Mouse (Mus musculus): ENCODE measurements around the gene Noa1. TPM values are rescaled to one million over a fixed set of nuclear protein-coding genes. Genes with fewer than 3 reads are reported as not detected.
A peak's percentile ranks its signal among the peaks of the same experiment; 100 is the strongest.

The Noa1 gene
- polyA plus RNA-seq, 1 experiment from 2014 or later, result 37.0 TPM

DNA sequence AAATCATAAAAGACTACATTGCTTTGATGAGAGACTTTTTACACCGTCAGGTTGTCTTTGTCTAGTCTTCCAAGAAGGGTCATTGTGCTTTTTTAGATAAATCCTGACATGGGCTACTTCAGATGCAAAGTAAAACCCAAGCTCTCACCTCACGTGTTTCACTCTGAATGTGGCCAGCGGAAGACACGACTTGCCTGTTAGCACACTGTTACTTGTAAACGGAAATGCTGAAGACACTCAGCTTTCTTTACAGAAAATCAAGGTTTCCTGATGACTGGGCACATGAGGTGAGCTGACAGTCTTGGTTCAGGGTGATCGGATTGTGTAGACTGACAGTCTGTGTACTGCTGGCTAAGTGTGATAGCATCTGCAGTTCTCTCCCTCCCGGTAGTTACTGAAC is 24.2 kb downstream of the Noa1 start:
- H3K27ac ChIP-seq (replicated peaks), result no peak overlapping the region
- H3K4me1 ChIP-seq, result no peaks in the 10 kb centered on the region
- WGBS, result 80% methylated on average over 7 of the region's 7 CpGs
- no peaks in the 10 kb centered on the region for H3K27me3 ChIP-seq
- no peak overlapping the region for H3K9ac ChIP-seq (replicated peaks)
- no peaks in the 10 kb centered on the region for H3K9me3 ChIP-seq
- peaks cover 70% of the 10 kb centered on the region for H3K36me3 ChIP-seq
- H3K4me3 ChIP-seq, result no peak overlapping the region
- no peak for ATAC-seq (ENCODE audit: low FRiP score, low read depth)
- no peak overlapping the region for H3K4me2 ChIP-seq (replicated peaks)

DNA sequence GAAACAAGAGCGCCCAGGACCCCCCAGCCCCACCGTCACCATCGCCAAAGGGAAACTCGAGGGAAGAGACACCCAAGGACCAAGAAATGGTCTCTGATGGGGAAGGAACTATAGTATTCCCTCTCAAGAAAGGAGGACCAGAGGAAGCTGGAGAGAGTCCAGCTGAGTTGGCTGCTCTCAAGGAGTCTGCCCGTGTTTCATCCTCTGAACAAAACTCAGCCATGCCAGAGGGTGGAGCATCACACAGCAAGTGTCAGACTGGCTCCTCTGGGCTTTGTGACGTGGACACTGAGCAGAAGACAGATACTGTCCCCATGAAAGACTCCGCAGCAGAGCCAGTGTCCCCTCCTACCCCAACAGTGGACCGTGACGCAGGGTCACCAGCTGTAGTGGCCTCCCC is 27.6 kb downstream of the Noa1 start:
- H3K4me3 ChIP-seq, result no peak overlapping the region
- no peak overlapping the region for H3K4me2 ChIP-seq (replicated peaks)
- no peaks in the 10 kb centered on the region for H3K27me3 ChIP-seq
- ATAC-seq (ENCODE audit: low FRiP score, low read depth), result no peak
- peaks cover 52% of the 10 kb centered on the region for H3K36me3 ChIP-seq
- no peaks in the 10 kb centered on the region for H3K9me3 ChIP-seq
- no peak overlapping the region for H3K9ac ChIP-seq (replicated peaks)
- H3K27ac ChIP-seq (replicated peaks), result no peak overlapping the region
- WGBS, result 93% methylated on average over 9 of the region's 9 CpGs
- H3K4me1 ChIP-seq, result no peaks in the 10 kb centered on the region

DNA sequence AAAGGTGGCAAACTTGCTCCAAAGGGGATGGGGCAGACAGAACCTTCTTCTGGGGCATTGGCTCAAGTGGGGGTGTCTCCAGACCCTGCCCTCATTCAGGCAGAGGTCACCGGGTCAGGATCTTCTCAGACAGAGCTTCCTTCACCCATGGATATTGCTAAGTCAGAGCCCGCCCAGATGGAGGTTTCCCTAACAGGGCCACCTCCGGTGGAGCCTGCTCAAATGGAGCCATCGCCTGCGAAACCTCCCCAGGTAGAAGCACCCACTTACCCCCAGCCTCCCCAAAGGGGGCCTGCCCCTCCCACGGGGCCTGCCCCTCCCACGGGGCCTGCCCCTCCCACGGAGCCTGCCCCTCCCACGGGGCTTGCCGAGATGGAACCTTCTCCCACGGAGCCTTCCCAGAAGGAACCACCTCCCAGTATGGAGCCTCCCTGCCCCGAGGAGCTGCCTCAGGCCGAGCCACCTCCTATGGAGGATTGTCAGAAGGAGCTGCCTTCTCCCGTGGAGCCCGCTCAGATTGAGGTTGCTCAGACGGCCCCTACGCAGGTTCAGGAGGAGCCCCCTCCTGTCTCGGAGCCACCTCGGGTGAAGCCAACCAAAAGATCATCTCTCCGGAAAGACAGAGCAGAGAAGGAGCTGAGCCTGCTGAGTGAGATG is 28.2 kb downstream of the Noa1 start:
- H3K9ac ChIP-seq (replicated peaks), result no peak overlapping the region
- no peaks in the 10 kb centered on the region for H3K27me3 ChIP-seq
- H3K36me3 ChIP-seq, result peaks cover 54% of the 10 kb centered on the region
- no peak overlapping the region for H3K27ac ChIP-seq (replicated peaks)
- no peak overlapping the region for H3K4me2 ChIP-seq (replicated peaks)
- ATAC-seq (ENCODE audit: low FRiP score, low read depth), result no peak
- H3K4me3 ChIP-seq, result no peak overlapping the region
- no peaks in the 10 kb centered on the region for H3K4me1 ChIP-seq
- no peaks in the 10 kb centered on the region for H3K9me3 ChIP-seq
- WGBS, result 89% methylated on average over 20 of the region's 20 CpGs

DNA sequence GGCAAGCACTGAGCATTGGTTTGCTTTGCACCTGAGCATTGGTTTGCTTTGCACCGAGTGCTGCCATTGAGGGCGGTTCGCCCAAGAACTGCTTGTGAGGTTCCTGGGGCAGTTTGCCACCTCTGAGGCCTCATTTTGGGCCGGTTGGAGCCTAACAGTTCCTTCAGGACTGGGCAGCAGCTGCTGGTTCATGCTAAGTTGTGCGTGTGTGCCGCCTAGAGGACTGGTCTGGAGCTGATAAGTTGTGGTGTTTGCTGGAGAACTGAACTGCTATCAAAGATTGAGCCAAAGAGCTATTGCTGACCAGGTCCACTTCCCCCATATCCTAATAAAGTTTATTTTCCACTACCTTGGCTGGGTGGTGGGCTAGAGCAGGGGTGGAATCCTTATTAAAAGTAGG is 32.7 kb downstream of the Noa1 start:
- no peak for ATAC-seq (ENCODE audit: low FRiP score, low read depth)
- Histone ChIP-seq H3K27ac (replicated peaks) (no peak overlapping the region), H3K27me3 (no peaks in the 10 kb centered on the region), H3K9me3 (no peaks in the 10 kb centered on the region), H3K36me3 (peaks cover 73% of the 10 kb centered on the region), H3K9ac (replicated peaks) (no peak overlapping the region), H3K4me1 (no peaks in the 10 kb centered on the region), H3K4me2 (replicated peaks) (no peak overlapping the region), H3K4me3 (no peak overlapping the region)
- 97% methylated on average over 6 of the region's 6 CpGs for WGBS

DNA sequence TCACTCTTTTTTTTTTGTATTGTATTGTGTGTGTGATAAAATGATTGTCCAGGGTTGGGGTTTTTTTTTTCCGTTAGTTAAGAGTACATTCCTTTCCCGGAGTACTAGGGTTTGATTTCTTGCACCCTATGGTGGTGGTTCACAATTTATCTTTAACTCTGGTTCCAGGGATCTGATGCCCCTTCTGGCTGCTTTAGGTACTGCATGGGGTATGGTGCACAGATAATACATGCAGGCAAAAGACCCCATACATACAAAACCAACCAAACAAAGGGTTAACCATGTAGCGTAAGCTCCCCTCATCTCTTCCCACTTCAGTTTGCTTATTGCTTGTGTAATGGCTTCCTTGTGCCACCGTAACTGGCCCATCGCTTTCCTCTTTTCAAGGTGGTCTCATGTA is 33.9 kb downstream of the Noa1 start:
- H3K4me2 ChIP-seq (replicated peaks), result no peak overlapping the region
- no peaks in the 10 kb centered on the region for H3K27me3 ChIP-seq
- no peak for ATAC-seq (ENCODE audit: low FRiP score, low read depth)
- peaks cover 72% of the 10 kb centered on the region for H3K36me3 ChIP-seq
- no peaks in the 10 kb centered on the region for H3K9me3 ChIP-seq
- H3K4me1 ChIP-seq, result no peaks in the 10 kb centered on the region
- H3K9ac ChIP-seq (replicated peaks), result no peak overlapping the region
- WGBS, result 86% methylated on average over 5 of the region's 5 CpGs
- H3K4me3 ChIP-seq, result no peak overlapping the region
- no peak overlapping the region for H3K27ac ChIP-seq (replicated peaks)

DNA sequence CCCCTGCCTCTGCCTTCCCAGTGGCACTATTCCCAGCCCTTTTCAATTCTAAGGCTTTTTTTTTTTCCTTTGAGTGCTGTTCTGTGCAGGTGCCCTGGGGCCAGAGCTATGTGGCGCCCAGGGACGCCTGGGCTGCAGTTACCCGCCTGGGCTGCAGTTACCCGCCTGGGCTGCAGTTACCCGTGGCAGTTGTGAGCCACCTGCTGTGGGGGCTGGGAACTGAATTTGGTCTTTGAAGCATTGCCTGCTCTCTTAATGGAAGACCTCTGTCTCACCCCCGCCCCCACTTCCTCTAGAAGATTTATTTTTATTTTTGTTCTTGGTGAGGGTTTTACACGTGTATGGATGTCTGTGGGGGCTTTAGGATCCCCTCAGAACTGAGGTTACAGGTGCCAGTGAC is 36.7 kb downstream of the Noa1 start:
- WGBS, result 82% methylated on average over 7 of the region's 7 CpGs
- H3K4me3 ChIP-seq, result no peak overlapping the region
- H3K4me1 ChIP-seq, result no peaks in the 10 kb centered on the region
- no peak overlapping the region for H3K27ac ChIP-seq (replicated peaks)
- ATAC-seq (ENCODE audit: low FRiP score, low read depth), result no peak
- H3K36me3 ChIP-seq, result peaks cover 85% of the 10 kb centered on the region
- 0 out of 2 replicates have a peak, but pooled peaks cover 2% of the 10 kb centered on the region for H3K9me3 ChIP-seq
- H3K27me3 ChIP-seq, result no peaks in the 10 kb centered on the region
- no peak overlapping the region for H3K9ac ChIP-seq (replicated peaks)
- no peak overlapping the region for H3K4me2 ChIP-seq (replicated peaks)

DNA sequence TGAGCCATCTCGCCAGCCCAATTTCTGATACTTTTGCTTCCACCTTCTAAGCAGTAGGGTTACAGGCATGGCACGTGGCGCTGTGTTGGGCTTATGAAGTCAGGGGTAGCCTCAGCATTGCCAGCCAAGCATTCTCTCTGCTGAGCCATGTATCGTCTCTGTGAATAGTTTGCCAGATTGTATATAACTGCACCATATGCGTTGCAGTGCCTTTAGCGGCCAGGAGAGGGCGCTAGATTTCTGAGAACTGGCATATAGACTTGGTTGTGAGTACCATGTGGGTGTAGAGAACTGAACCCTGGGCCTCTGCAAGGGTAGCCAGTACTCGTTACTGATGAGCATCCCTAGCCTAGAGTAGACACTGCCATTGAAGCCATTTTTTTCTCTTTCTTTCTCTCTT is 40.5 kb downstream of the Noa1 start:
- H3K4me3 ChIP-seq, result no peak overlapping the region
- WGBS, result 80% methylated on average over 8 of the region's 8 CpGs
- H3K9me3 ChIP-seq, result 0 out of 2 replicates have a peak, but pooled peaks cover 2% of the 10 kb centered on the region
- H3K4me2 ChIP-seq (replicated peaks), result no peak overlapping the region
- H3K36me3 ChIP-seq, result peaks cover 53% of the 10 kb centered on the region
- H3K9ac ChIP-seq (replicated peaks), result no peak overlapping the region
- 0 out of 2 replicates have a peak, but pooled peaks cover 1% of the 10 kb centered on the region for H3K27me3 ChIP-seq
- no peak for ATAC-seq (ENCODE audit: low FRiP score, low read depth)
- no peak overlapping the region for H3K27ac ChIP-seq (replicated peaks)
- H3K4me1 ChIP-seq, result peaks cover 8% of the 10 kb centered on the region; the same call in 1 of the 2 replicates

DNA sequence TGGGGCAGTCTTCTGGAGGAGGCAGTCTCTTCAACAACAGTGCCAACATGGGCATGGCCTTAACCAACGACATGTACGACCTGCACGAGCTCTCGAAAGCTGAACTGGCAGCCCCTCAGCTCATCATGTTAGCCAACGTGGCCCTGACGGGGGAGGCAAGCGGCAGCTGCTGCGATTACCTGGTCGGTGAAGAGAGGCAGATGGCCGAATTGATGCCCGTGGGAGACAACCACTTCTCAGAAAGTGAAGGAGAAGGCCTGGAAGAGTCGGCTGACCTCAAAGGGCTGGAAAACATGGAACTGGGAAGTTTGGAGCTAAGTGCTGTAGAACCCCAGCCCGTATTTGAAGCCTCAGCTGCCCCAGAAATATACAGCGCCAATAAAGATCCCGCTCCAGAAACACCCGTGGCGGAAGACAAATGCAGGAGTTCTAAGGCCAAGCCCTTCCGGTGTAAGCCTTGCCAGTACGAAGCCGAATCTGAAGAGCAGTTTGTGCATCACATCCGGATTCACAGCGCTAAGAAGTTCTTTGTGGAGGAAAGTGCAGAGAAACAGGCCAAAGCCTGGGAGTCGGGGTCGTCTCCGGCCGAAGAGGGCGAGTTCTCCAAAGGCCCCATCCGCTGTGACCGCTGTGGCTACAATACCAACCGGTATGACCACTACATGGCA is 41.8 kb downstream of the Noa1 start:
- peaks cover 10% of the 10 kb centered on the region for H3K27me3 ChIP-seq
- H3K9me3 ChIP-seq, result 0 out of 2 replicates have a peak, but pooled peaks cover 2% of the 10 kb centered on the region
- no peak overlapping the region for H3K9ac ChIP-seq (replicated peaks)
- 95% methylated on average over 30 of the region's 30 CpGs for WGBS
- H3K27ac ChIP-seq (replicated peaks), result no peak overlapping the region
- H3K4me1 ChIP-seq, result peaks cover 8% of the 10 kb centered on the region; the same call in 1 of the 2 replicates
- H3K4me2 ChIP-seq (replicated peaks), result no peak overlapping the region
- H3K4me3 ChIP-seq, result no peak overlapping the region
- peaks cover 42% of the 10 kb centered on the region for H3K36me3 ChIP-seq
- ATAC-seq (ENCODE audit: low FRiP score, low read depth), result no peak

DNA sequence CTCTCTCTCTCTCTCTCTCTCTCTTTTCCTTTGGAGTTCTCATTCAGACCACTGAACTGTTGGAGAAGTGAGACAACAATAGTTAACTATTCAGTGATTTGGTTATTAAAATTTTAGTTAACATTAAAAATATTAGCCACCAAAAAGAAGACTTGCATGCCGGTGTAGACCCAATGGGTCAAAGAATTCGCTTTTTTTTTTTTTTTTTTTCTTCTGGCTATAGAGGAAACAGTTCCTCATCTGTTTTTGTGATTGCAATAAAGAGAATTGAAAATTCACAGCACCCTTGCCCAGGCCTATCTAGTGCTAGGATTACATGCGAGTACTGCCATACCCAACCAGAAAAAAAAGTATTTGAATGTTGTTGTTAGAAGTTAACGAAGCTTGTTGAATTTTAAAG is 42.4 kb downstream of the Noa1 start:
- 0 out of 2 replicates have a peak, but pooled peaks cover 2% of the 10 kb centered on the region for H3K9me3 ChIP-seq
- peak overlapping the region; percentile 90; the same call in 1 of the 2 replicates for H3K9ac ChIP-seq (replicated peaks)
- no peak for ATAC-seq (ENCODE audit: low FRiP score, low read depth)
- H3K4me3 ChIP-seq, result peak overlapping the region; percentile 86
- peaks cover 36% of the 10 kb centered on the region for H3K36me3 ChIP-seq
- peaks cover 9% of the 10 kb centered on the region; the same call in 1 of the 2 replicates for H3K4me1 ChIP-seq
- peak overlapping the region; percentile 84 for H3K4me2 ChIP-seq (replicated peaks)
- H3K27ac ChIP-seq (replicated peaks), result no peak overlapping the region
- 77% methylated on average over 4 of the region's 4 CpGs for WGBS
- H3K27me3 ChIP-seq, result peaks cover 10% of the 10 kb centered on the region

DNA sequence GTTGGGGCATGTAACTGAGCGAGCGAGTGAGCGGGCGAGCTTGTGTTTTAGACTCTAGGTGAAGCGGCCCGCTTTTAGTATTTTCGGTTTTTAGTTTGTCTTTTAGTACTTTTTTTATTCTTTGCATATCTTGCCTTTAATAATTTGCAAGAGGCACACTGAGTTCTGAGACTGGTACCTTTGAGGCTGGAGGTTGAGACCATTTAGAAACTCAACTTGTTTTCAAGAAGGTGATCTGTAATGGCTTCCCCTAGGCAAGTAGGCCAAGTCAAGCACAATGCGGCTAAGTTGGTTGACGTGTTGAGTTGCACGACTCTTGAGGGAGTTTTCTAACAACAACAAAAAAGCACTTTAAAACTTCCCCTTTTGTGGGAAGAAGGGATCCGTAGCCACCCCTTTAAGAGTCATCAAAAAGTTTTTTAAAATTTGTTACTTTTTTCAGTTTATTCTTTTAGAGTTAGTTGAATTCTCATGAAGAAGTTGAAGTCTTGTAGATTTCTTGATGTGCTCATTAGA is 42.9 kb downstream of the Noa1 start:
- Histone ChIP-seq H3K27me3 (peaks cover 10% of the 10 kb centered on the region), H3K27ac (replicated peaks) (peak overlapping the region; percentile 88; the same call in 1 of the 2 replicates), H3K9ac (replicated peaks) (peak overlapping the region; percentile 90), H3K4me1 (peaks cover 14% of the 10 kb centered on the region), H3K4me2 (replicated peaks) (peak overlapping the region; percentile 84), H3K4me3 (peak overlapping the region; percentile 86), H3K9me3 (0 out of 2 replicates have a peak, but pooled peaks cover 2% of the 10 kb centered on the region), H3K36me3 (peaks cover 31% of the 10 kb centered on the region)
- no peak for ATAC-seq (ENCODE audit: low FRiP score, low read depth)
- WGBS, result 3% methylated on average over 11 of the region's 11 CpGs

DNA sequence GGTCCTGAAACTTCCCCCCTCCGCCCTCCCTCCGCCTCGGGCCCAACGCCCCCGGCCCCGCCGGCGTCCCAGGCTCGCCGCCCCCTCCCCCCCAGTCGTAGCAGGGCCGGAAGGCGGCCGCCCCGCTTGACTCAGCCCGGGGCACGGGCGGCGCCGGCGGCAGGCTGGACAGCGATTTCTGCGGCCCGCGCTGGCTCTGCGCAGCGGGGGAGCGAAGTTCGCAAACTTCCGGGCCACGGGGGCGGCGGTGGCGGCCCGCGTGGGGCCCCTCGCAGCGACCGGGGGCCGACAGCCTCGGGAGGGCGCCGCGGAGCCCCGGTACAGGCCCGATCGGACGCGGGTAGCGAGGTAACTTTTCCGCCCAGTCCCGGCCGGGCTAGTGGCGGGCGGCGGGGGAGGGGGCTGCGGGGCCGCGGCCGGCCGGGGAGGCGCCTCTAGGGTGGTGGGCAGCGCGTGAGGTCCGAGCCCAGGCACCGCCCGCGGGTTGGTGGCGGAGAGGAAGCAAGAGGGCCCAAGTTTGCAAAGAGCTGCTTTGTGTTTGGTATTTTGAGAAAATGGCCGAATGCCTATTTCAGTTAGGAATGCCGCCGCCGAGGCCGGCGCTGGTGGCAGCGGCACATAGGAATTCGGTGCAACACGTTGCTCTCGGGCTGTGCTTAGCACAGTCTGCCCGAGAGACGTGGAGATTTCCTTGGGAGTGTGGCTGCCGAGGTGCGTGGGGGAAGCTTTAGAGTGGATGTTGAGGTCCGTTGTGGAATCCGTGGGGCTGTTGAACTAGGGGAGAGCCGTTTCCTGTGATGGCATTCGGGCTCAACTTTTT is 43.6 kb downstream of the Noa1 start:
- under 1% methylated on average over 83 of the region's 87 CpGs for WGBS
- H3K27ac ChIP-seq (replicated peaks), result peak overlapping the region; percentile 88
- peak overlapping the region; percentile 86 for H3K4me3 ChIP-seq
- 0 out of 2 replicates have a peak, but pooled peaks cover 2% of the 10 kb centered on the region for H3K9me3 ChIP-seq
- H3K9ac ChIP-seq (replicated peaks), result peak overlapping the region; percentile 90
- peak; percentile 60 for ATAC-seq (ENCODE audit: low FRiP score, low read depth)
- peaks cover 21% of the 10 kb centered on the region for H3K4me1 ChIP-seq
- H3K27me3 ChIP-seq, result peaks cover 10% of the 10 kb centered on the region
- peaks cover 26% of the 10 kb centered on the region for H3K36me3 ChIP-seq
- H3K4me2 ChIP-seq (replicated peaks), result peak overlapping the region; percentile 84

All from midbrain, embryonic 12.5 days (tissue).